Mouse (Mus musculus) ES-E14 (cell line): ENCODE measurements around the gene Extl1. TPM values are rescaled to one million over a fixed set of nuclear protein-coding genes. Genes with fewer than 3 reads are reported as not detected.
"Not testable (repeated sequence)": the region's sequence is repeated elsewhere in the genome, so short reads cannot be mapped to it uniquely, and the experiment has no call there.

ENCODE experiments used
- DNase-seq: peaks from one replicate; pipeline ENCODE4 v3.0.0-alpha.2; 2013; ENCODE audit warnings: low read depth, low spot score
- H3K27ac ChIP-seq: 2 replicates; pipeline ENCODE4 v1.5.1; 2012; ENCODE audit warnings: low read depth, mild to moderate bottlenecking, low read length, moderate library complexity, mixed read lengths; ENCODE audit not compliant: poor library complexity, insufficient read depth, severe bottlenecking
- H3K36me3 ChIP-seq: 2 replicates; pipeline ENCODE4 v1.6.1; 2012; ENCODE audit warnings: mild to moderate bottlenecking, low read length, moderate library complexity, mixed read lengths; ENCODE audit not compliant: control insufficient read depth, poor library complexity, insufficient read depth, severe bottlenecking
- H3K4me1 ChIP-seq, 2 experiments: fragments of 150-350 bp in 1 of 2; sonication (generic) in 1 of 2; 2 replicates each; pipeline ENCODE4 v1.6.1; 2012; ENCODE audit warnings: low read length in 2 of 2, mild to moderate bottlenecking in 1 of 2, mixed read lengths in 1 of 2; ENCODE audit not compliant: control insufficient read depth in 2 of 2, insufficient read depth in 2 of 2, poor library complexity in 1 of 2
- H3K4me3 ChIP-seq, 2 experiments: fragments of 150-350 bp in 1 of 2; sonication (generic) in 1 of 2; 2 replicates each; pipeline ENCODE4 v1.5.1; 2012; ENCODE audit warnings: low read length in 2 of 2, low read depth in 1 of 2, mild to moderate bottlenecking in 1 of 2, mixed read lengths in 1 of 2; ENCODE audit not compliant: insufficient read depth in 1 of 2, poor library complexity in 1 of 2, severe bottlenecking in 1 of 2
- H3K9ac ChIP-seq: 2 replicates; pipeline ENCODE4 v1.6.1; 2012; ENCODE audit warnings: low read depth, mild to moderate bottlenecking, low read length, mixed read lengths; ENCODE audit not compliant: poor library complexity, insufficient read depth, severe bottlenecking
- H3K9me3 ChIP-seq: fragments of 150-350 bp; sonication (generic); 2 replicates; pipeline ENCODE4 v1.6.1; 2012; ENCODE audit warnings: low read depth, mild to moderate bottlenecking, low read length; ENCODE audit not compliant: control insufficient read depth, insufficient read depth
- CHD2 ChIP-seq: IDR thresholded peaks from 2 replicates; pipeline ENCODE4 v1.6.1; 2014; ENCODE audit warnings: mild to moderate bottlenecking, low read depth, low read length, inconsistent platforms
- HCFC1 ChIP-seq: IDR thresholded peaks from 2 replicates; pipeline ENCODE4 v1.6.1; 2012; ENCODE audit warnings: low read length, inconsistent platforms, borderline replicate concordance; ENCODE audit not compliant: insufficient read depth
- MAFK ChIP-seq: IDR thresholded peaks from 2 replicates; pipeline ENCODE4 v1.6.1; 2014; ENCODE audit warnings: mild to moderate bottlenecking, low read depth, low read length, inconsistent platforms; ENCODE audit not compliant: insufficient read depth
- ZC3H11A ChIP-seq: IDR thresholded peaks from 2 replicates; pipeline ENCODE4 v1.6.1; 2012; ENCODE audit warnings: low read depth, mild to moderate bottlenecking, inconsistent platforms, low read length, borderline replicate concordance
- ZNF384 ChIP-seq: IDR thresholded peaks from 2 replicates; pipeline ENCODE4 v1.6.1; 2012; ENCODE audit warnings: low read depth, low read length, inconsistent platforms
- in situ Hi-C, 2 experiments: fragments of 600-800 bp; cut with MboI; formaldehyde crosslinking; loops; one replicate each; pipeline ENCODE4 v1.15.1; 2025; ENCODE audit warnings: low sequenced_read_pairs in 2 of 2, inconsistent platforms in 1 of 2; ENCODE audit not compliant: unreplicated experiment in 2 of 2
- total RNA-seq: library from RNA; depleted of rRNA; stranded (reverse); fragments of 300-350 nt; gene quantifications from 2 replicates; pipeline ENCODE4 v1.2.3, GENCODE M21; 2012

Extl1 gene
- total RNA-seq, 1 experiment = 4.2 TPM

DNA sequence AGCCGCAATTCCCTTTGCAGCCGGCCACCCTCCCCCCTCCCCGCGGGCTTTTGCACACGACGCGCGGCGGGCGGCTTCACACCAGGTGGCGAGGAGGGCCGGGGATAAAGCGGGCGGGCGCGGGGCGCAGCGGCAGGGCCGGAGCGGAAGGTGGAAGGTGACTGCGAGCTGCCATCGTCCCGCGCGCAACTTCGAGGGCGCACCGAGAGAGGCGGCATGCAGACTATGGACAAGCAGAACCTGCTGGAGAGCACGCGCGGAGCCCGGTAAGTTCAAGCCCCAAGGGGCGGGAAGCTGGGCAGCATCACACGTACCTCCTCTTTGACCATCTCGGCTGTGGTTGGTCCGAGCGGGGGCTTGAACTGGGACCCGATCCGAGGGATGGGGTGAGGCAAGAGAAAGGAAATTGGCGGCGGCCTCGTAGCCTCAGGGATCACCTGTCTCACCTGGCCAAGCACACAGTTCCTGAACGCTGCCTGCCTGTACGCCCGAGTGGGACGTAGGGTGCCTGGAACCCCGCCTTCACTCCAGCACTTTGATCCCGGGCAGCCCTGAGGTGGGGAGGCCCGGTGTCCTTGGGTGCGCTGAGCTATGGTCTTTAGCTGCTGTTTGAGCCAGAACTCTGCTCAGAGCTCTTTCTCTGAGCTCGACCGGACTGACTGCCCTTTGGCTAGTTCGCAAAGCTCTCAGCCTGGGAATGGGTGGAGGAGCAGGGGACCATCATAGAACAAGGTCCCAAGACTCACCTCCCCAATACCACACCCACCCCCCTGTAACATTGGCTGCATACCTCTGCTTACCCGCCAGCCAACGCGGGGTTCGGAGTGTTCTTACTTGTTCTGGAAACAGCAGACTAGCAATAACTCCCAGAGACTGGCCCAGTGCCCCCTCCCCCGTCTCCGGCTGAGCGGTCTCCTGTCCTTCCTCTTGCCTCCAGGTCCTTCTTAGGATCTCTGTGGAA is 40.3 kb downstream of the Extl1 start, which contains the start of gene Slc30a2:
Slc30a2 (plus strand) TSS at position 111 of the 961 bp plus-strand sequence.
- Histone ChIP-seq H3K9ac (peak within 1 kb of the TSS; percentile 65), H3K4me1 (peaks cover 0 to 11% of the 10 kb centered on the region in 2 experiments; a peak in 2 of 4 replicates), H3K9me3 (no peaks in the 10 kb centered on the region), H3K36me3 (peaks cover 10% of the 10 kb centered on the region), H3K4me3 (peak within 1 kb of the TSS; percentile 67 to 73), H3K27ac (peak within 1 kb of the TSS; percentile 3; the same call in 1 of the 2 replicates)
- in situ Hi-C loops = no loop called here
- TF ChIP-seq ZC3H11A (no peak), HCFC1 (0 out of 2 replicates have a peak, but pooled peaks have one; percentile 18)
- no peak for DNase-seq

DNA sequence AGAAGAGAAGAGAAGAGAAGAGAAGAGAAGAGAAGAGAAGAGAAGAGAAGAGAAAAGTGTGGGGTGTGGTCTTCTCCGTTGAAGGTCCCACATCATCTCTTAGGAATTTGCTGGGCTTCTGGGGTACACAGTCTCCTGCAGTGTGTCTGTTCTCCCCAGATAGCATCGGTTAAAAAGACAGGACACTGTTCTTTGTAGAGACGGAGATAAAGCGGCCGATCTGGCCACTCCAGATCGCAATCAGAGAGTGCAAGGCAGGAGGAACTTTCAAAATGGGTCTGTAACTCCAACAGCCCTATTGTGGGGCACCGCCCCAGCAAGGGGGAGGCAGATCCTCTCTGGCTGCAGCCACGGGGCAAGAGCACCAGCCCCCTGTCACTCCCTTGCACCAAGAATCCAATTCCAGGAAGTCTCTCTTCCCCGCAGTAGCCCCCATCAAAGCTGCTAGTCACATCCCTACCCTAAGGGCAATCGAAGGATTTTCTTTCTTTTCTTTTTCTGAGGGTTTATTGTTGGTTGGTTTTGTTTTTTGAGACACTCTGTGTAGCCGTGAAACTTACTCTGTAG is 41.4 kb downstream of the Extl1 start:
- H3K4me3 ChIP-seq = peak overlapping the region; percentile 1 to 73; a peak in 2 of 4 replicates
- H3K4me1 ChIP-seq = peaks cover 0 to 11% of the 10 kb centered on the region in 2 experiments; a peak in 2 of 4 replicates
- H3K9ac ChIP-seq = no peak overlapping the region; the same call in 1 of the 2 replicates
- H3K9me3 ChIP-seq = no peaks in the 10 kb centered on the region
- in situ Hi-C loops = no loop called here
- no peak overlapping the region; the same call in 1 of the 2 replicates for H3K27ac ChIP-seq
- DNase-seq = no peak
- no peak for TF ChIP-seq ZNF384
- no peak for TF ChIP-seq CHD2
- no peak for TF ChIP-seq HCFC1
- no peak for TF ChIP-seq MAFK
- no peak for TF ChIP-seq ZC3H11A
- H3K36me3 ChIP-seq = peaks cover 3% of the 10 kb centered on the region; the same call in 1 of the 2 replicates

- DNase-seq, H3K4me3 ChIP-seq, H3K9me3 ChIP-seq: not testable (repeated sequence)
Observed at GRCm38 (mm10) chr4:134341231-134341630, 42.4 kb downstream of the Extl1 start.

DNA sequence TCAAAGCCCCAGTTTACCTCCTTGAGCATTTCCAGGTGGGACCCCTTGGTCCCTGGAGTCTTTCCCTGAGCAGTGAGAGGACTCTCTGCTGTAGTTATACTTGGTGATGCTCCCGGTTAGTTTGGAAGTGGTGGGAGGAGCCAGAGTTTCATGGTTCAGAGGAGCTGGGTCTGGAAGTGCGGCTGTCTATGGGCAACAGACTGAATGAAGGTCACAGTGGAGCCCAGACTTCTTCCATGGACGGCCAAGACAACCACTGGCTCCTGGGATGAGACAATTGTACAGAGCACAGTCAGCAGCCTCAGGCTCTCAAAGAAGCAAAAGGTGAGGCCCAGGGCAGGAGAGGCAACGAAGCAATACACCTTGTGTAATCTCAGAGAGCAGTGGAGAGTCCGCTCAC is 53.4 kb downstream of the Extl1 start:
- no peaks in the 10 kb centered on the region for H3K9me3 ChIP-seq
- in situ Hi-C loops = no loop called here
- peaks cover 7 to 24% of the 10 kb centered on the region in 2 experiments for H3K4me1 ChIP-seq
- no peak overlapping the region for H3K4me3 ChIP-seq
- no peak overlapping the region for H3K9ac ChIP-seq
- TF ChIP-seq ZNF384 (no peak), MAFK (no peak), HCFC1 (no peak), CHD2 (no peak), ZC3H11A (no peak)
- DNase-seq = no peak
- no peaks in the 10 kb centered on the region for H3K36me3 ChIP-seq
- no peak overlapping the region; the same call in 1 of the 2 replicates for H3K27ac ChIP-seq

More at GRCm38 (mm10) chr4:134341231-134341630, 42.4 kb downstream of the Extl1 start:
- H3K27ac ChIP-seq, H3K9ac ChIP-seq, H3K36me3 ChIP-seq, in situ Hi-C loops: not testable (repeated sequence)
- H3K4me1 ChIP-seq = peaks cover 0 to 11% of the 10 kb centered on the region in 2 experiments; a peak in 2 of 4 replicates
